Mouse (Mus musculus): Measurements from ENCODE around the gene Prkag2.
"Not testable (repeated sequence)": the region's sequence is repeated elsewhere in the genome, so short reads cannot be mapped to it uniquely, and the experiment has no call there.

The Prkag2 gene

DNA sequence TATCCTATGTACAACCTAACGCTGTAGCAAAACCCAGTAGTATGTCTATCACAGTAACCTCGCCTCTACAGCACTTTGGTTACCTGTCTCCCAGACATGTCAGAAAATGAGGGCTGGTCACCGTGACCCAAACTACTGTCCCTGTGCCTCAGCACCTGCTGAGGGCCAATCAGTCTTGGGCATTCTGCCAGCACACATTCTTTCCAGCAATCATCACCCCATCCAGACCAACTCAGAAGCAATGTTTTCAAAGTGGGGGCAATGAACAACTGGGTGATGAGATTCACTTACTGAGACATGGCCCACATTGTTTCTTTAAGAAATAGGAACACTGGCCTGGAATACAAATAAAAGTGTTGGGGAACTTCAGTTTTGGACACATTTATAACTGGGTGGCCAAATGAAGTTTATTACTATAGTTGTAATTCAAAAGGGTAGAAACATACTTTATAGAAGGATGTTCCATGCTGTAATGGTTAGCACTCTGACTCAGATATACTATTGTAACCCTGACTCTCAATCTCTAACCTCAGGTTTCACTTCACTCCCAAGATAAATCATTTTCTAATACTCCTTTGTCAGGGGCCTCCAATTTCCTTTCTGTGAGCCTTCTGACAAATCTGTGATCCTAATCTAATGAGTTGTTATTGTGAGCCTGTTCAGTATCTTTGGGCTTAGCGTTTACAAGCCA is 274.9 kb downstream of the Prkag2 start:
- no peak for DNase-seq (ENCODE audit: low spot score in 2 of 2)

DNA sequence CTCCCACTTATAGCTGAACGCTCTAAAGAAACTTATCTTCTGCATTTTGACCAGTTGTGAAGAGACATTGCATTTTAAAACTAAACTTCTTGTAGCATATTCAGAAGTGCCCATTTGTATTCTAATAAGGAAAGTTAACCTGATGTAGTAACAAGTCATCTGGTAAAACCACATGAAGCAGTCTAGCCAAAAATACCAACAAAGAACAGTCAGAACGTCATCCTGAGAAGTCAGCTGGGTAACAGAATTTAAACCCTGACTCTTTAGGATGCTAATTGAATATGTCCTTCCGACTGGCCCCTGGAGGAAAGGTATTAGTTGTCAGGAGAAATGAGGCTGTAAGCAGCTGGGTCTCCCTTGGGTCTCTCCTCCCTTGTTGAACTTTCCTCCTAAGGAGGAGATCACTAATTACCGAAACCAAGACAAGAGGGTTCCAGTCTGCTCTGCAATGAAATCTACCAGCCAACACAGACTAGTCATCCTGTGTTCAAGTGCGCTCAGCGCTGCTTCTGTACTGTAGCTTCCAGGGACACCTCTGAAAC is 276.5 kb downstream of the Prkag2 start:
- no peak for DNase-seq (ENCODE audit: low spot score in 2 of 2)

DNA sequence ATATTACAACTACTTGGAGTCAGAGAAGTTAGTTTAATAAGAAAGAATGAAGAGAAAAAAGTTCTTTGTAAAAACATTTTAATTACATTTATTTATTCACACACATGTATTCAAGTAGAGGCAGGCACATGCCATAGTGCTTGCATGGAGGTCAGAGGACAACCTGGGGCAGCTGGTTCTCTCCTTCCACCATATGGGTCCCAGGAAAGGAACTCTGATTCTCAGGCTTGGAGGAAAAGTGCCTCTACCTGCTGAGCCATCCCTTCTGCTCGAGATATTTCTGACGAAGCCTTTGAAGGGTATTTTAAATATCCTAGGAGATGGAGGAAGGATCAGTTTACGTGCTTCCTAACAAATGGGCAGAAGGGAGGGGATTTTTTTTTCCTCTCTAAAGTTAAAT is 277.7 kb downstream of the Prkag2 start:
- DNase-seq (ENCODE audit: low spot score in 2 of 2) = no peak

DNA sequence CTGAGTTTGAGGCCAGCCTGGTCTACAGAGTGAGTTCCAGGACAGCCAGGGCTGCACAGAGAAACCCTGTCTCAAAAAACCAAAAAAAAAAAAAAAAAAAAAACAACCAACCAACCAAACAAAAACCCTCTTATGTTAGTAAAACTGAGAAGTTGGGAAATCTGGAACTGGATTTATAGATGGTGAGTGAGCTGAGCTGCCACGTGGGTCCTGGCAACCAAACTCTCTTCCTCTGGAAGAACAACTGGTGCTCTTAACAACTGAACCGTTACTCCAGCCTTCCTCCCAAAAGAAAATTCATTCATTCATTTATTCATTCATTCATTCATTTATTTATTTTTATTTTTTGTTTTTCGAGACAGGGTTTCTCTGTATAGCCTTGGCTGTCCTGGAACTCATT is 278.2 kb downstream of the Prkag2 start:
- not testable (repeated sequence) for DNase-seq (ENCODE audit: low spot score in 2 of 2)

DNA sequence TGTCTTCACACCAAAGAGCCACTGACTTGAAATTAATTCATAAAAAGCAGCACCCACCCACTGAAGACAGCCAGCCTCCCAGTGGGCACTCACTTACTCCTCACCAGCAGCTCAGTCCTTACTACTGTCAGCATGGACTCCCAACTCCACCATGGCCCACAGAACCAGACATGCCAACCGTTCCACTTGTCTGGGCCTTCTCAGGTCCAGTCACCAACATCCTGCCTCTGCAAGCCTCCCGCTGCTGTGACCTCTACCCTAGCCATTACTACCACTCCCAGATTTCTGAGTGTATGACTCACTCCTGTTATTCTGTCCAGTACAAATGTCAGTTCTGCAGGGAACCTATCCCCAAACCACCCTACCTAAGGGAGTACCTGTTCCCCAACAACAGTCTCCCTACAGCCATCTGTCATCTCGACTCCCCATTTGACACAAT is 279.0 kb downstream of the Prkag2 start:
- no peak for DNase-seq (ENCODE audit: low spot score in 2 of 2)

DNA sequence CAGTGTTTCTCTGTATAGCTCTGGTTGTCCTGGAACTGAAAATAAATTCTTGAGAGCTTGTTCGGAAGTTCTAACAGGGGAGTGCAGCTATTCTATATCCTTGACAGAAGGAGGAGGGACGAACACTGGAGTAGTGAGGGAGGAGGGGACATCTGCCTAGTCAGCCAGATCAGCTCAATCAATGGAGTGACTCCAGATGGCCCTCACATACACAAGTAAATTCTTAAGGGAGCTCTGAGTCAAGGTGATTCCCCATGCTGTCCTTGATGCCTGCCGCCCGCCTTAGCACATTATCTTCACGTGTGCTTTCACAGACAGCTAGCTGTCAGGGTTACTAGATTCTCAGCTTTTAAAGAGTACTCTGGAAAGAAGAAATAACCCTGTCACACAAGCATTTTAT is 279.8 kb downstream of the Prkag2 start:
- DNase-seq (ENCODE audit: low spot score in 2 of 2) = no peak

DNA sequence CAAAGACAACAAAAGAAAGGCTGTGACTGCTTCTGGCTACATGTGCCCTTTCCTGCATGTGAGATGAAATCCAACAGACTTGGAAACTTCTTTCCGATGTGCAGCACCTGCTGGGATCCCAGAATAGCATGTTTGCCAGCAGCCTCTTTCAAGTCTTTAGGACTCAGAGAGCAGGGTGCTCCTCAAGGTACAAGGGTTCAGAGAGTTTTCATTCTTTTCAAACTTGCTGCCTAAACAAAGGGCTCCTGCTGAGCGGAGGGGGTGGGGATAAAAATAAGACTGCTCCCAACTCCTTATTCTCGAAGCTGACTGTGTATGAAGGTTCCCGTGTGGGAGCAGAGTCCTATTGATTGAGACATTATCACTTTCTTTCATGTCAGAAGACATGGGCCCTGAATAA is 283.3 kb downstream of the Prkag2 start:
- no peak for DNase-seq (ENCODE audit: low spot score in 2 of 2)

DNA sequence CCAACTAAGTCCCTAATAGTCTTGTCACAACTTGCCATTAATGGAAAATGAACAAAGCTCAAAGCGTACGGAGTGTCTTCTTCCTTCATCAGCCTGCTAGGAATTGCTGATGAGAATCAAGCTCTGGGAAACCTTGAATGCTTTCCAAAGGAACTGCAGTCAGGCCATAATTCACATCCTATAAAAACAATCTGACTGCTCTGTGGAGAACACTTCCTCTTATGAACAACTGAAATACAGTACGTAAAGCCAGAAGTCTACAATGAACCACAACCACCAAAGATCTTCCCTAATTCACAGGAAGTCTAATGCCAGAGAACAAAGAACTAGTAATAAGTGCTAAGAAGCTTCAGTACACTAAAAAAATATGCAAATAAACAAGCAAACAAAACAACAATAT is 286.5 kb downstream of the Prkag2 start:
- no peak for DNase-seq (ENCODE audit: low spot score in 2 of 2)

DNA sequence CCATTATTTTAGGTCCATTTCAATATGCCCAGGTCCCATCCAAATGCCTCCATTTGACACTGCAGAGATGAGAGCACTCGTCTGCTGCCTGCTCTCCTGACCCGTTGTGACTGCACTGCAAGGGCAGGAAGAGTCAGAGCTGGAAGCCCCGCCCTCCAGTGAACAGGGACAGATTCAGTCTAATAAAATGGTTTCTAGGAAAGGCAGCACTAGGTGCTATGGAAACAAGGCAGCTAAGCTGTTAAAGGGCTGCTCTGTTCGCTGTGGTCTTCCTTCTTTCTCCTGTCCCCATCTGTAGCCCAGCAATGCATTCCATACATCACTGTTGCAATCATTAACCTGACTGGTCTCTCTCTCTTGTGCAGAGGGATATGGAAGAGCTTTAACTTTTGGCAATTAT is 287.4 kb downstream of the Prkag2 start:
- no peak for DNase-seq (ENCODE audit: low spot score in 2 of 2)

Measured in cerebellum, postnatal 4 days (tissue).